Mouse (Mus musculus) kidney, embryonic 15.5 days (tissue): ENCODE measurements at regions not wholly inside any gene's neighbourhood (a gene's known extent, or its start where the extent isn't known, plus 50 kb on each side); places are given as distances from the start of the nearest gene placed in this dataset.
"Not testable (repeated sequence)": the region's sequence is repeated elsewhere in the genome, so short reads cannot be mapped to it uniquely, and the experiment has no call there.

Experiments
- ATAC-seq: fragments of 200-750 bp; cut with Nextera tagmentation; replicated peaks from 2 replicates; pipeline ENCODE4 v1.8.0; 2017; ENCODE audit warnings: moderate TSS enrichment; ENCODE audit not compliant: low FRiP score
- H3K27ac ChIP-seq: fragments of 300-500 bp; sonication (generic); 2 replicates; pipeline ENCODE4 v1.5.1; 2015; ENCODE audit warnings: mild to moderate bottlenecking, inconsistent platforms
- H3K27me3 ChIP-seq: fragments of 300-500 bp; sonication (generic); 2 replicates; pipeline ENCODE4 v1.6.1; 2015; ENCODE audit warnings: inconsistent platforms
- H3K36me3 ChIP-seq: fragments of 300-500 bp; sonication (generic); 2 replicates; pipeline ENCODE4 v1.6.1; 2015; ENCODE audit warnings: inconsistent platforms
- H3K4me1 ChIP-seq: fragments of 300-500 bp; sonication (generic); 2 replicates; pipeline ENCODE4 v1.6.1; 2015; ENCODE audit warnings: inconsistent platforms
- H3K4me2 ChIP-seq: fragments of 300-500 bp; sonication (generic); 2 replicates; pipeline ENCODE4 v1.6.1; 2015; ENCODE audit warnings: moderate library complexity, mild to moderate bottlenecking, inconsistent platforms
- H3K4me3 ChIP-seq: fragments of 300-500 bp; sonication (generic); replicated peaks from 2 replicates; pipeline ENCODE4 v1.5.1; 2015; ENCODE audit warnings: mild to moderate bottlenecking, inconsistent platforms
- H3K9ac ChIP-seq: fragments of 300-500 bp; sonication (generic); 2 replicates; pipeline ENCODE4 v1.6.1; 2015; ENCODE audit warnings: mild to moderate bottlenecking, inconsistent platforms
- H3K9me3 ChIP-seq: fragments of 300-500 bp; sonication (generic); replicated peaks from 2 replicates; pipeline ENCODE4 v1.6.1; 2016; ENCODE audit warnings: inconsistent platforms
- WGBS: fragments of 180-500 bp; shearing (Covaris S2); methylation state at CpG from one replicate; pipeline ENCODE4 v1.1.7; 2015; ENCODE audit warnings: mixed read lengths; 5-methylcytosine and 5-hydroxymethylcytosine counted together

DNA sequence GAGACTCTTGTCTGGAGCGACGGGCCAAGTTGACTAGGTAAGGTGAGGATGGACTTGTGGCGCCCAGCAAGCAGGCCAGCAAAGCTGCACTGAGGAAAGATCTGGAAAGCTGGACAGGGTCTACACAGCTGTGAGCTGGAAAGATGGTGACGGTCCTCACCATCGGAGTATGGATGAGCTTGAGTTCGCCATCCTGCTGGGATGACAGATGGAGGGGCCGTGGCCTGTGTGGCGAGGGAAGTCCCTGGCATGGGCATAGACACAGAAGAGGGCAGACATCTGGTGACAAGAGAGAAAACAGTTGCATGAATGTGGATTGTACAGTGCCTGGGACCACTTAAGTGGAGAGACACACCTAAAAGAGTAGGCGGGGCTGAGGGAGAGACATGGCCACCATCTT, 57.6 kb downstream of the Tmem270 start:
- H3K36me3 ChIP-seq = no peaks in the 10 kb centered on the region
- H3K9me3 ChIP-seq = no peaks in the 10 kb centered on the region
- no peak overlapping the region for H3K27ac ChIP-seq
- no peaks in the 10 kb centered on the region for H3K27me3 ChIP-seq
- no peak overlapping the region for H3K4me2 ChIP-seq
- H3K4me1 ChIP-seq = no peaks in the 10 kb centered on the region
- no peak overlapping the region for H3K9ac ChIP-seq
- 94% methylated on average over 9 of the region's 9 CpGs for WGBS
- no peak for ATAC-seq
- no peak overlapping the region for H3K4me3 ChIP-seq

DNA sequence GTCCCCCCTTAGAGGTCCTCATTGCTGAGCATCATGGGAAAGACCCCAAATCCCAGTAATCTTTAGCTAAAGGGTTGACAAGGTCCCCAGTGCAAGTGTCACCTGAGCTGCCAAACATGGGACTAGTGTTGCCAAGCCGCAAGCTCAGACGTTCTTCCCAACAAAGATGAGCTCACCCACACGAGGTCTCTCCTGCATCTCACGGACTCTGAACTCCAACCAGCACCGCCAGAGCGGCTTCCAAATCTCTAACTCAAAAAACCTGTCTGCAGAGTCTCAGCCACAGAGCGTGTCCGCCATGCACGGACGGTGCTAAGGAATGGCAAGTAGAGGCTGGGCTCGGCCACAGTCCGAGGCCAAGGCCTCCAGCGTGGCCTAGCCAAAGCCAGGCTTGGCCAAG, 58.0 kb downstream of the Tmem270 start:
- H3K4me2 ChIP-seq = no peak overlapping the region
- no peak overlapping the region for H3K4me3 ChIP-seq
- no peaks in the 10 kb centered on the region for H3K4me1 ChIP-seq
- no peak overlapping the region for H3K9ac ChIP-seq
- no peaks in the 10 kb centered on the region for H3K27me3 ChIP-seq
- no peak overlapping the region for H3K27ac ChIP-seq
- no peaks in the 10 kb centered on the region for H3K36me3 ChIP-seq
- ATAC-seq = no peak
- H3K9me3 ChIP-seq = no peaks in the 10 kb centered on the region
- WGBS = 90% methylated on average over 13 of the region's 13 CpGs

DNA sequence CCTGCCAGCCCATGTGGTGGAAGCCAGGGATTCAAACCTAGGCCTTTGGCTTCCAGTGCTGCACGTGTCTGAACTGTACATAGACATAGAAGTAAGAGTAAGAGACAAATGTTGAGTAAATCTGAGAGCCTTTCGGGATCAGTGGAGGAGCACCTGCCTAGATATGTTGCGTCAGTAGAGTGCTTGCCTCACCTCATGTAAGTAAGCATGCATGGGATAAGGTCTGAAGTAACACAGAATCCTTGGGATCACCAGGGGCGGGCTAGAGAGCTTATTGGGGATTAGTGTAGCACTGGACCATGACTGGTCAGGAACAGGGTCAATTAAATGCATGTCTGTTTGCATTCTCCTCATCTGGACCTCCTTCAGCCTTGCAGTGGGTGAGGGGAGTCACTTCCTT, 61.1 kb downstream of the Tmem270 start:
- Histone ChIP-seq H3K9me3 (no peaks in the 10 kb centered on the region), H3K9ac (no peak overlapping the region), H3K4me3 (no peak overlapping the region), H3K4me1 (no peaks in the 10 kb centered on the region), H3K27ac (no peak overlapping the region), H3K4me2 (no peak overlapping the region), H3K36me3 (no peaks in the 10 kb centered on the region), H3K27me3 (no peaks in the 10 kb centered on the region)
- no peak for ATAC-seq
- WGBS = 79% methylated on average over 4 of the region's 4 CpGs

DNA sequence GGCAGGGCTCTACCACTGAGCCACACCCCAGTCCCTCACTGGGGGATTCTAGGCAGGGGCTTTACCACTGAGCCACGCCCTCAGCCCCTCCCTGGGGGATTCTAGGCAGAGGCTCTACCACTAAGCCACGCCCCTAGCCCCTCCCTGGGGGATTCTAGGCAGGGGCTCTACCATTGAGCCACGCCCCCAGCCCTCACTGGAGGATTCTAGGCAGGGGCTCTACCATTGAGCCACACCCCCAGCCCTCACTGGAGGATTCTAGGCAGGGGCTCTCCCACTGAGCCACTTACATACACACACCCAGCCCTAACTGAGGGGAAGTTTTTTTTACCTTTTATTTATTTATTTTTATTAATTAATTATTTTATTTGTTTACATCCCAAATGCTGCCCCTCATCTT, 62.3 kb downstream of the Tmem270 start:
- H3K9ac ChIP-seq, H3K9me3 ChIP-seq, ATAC-seq, H3K4me2 ChIP-seq, H3K36me3 ChIP-seq, H3K4me3 ChIP-seq, H3K4me1 ChIP-seq, H3K27ac ChIP-seq, H3K27me3 ChIP-seq: not testable (repeated sequence)
- 93% methylated on average over 3 of the region's 3 CpGs for WGBS

DNA sequence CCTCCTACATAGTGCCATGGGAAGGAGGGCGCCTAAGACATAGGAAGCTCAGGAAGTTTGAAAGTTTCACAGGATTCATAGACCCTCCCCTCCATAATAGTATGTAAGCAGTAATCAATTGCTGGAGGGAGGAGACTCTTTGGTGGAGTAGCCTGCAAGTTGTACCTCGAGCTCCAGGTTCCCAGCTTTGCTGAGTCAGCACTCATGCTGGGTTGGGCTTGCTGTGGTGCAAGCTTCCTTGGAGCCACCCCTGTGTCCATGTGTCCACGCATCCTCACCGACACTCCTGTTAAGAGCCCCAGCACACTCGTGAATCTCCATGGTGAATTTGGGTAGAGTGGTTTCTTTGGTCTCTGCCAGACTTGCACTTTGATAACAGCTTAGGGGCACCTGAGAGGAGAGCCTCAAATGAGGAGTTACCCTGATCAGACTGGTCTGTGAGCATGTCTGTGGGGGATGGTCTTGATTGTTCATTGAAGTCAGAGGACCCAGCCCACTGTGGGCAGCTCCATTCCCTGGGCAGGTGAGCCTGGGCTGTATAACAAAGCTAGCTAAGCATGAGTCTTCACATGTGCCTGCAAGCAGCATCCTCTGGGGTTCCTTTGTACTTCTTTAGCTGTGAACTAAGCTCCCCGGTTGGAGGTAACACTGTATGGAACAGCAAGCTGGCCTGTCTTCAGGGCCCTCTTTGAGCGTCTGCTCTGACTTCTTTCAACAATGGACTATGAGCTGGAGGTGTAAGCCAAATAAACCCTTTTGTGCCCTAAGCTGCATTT, 65.1 kb downstream of the Tmem270 start:
- Histone ChIP-seq H3K27ac (no peak overlapping the region), H3K4me2 (no peak overlapping the region), H3K36me3 (no peaks in the 10 kb centered on the region), H3K27me3 (no peaks in the 10 kb centered on the region), H3K9me3 (no peaks in the 10 kb centered on the region; the same call in 1 of the 2 replicates), H3K4me3 (no peak overlapping the region), H3K4me1 (no peaks in the 10 kb centered on the region), H3K9ac (no peak overlapping the region)
- WGBS = 91% methylated on average over 7 of the region's 7 CpGs
- ATAC-seq = no peak

DNA sequence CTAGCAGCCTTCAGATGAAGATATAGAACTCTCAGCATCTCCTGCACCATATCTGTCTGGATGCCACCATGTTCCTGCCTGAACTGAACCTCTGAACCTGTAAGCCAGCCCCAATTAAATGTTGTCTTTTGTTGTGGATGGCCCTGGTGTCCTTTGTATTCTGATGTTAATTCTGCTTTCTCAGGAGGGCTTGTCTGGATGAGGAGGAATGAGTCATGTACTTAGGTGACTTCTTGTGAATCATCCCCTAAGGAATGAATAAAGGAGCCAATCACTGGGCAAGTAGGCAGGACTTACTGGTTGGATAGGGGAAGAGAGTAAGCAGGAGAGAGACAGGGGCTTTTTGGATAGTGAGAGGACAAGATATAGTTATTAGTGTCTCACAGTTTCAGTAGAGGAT, 70.0 kb downstream of the Tmem270 start:
- Histone ChIP-seq H3K36me3 (no peaks in the 10 kb centered on the region), H3K4me2 (no peak overlapping the region), H3K9me3 (no peaks in the 10 kb centered on the region; the same call in 1 of the 2 replicates), H3K4me1 (no peaks in the 10 kb centered on the region), H3K9ac (no peak overlapping the region), H3K27ac (no peak overlapping the region), H3K27me3 (no peaks in the 10 kb centered on the region), H3K4me3 (no peak overlapping the region)
- ATAC-seq = no peak

DNA sequence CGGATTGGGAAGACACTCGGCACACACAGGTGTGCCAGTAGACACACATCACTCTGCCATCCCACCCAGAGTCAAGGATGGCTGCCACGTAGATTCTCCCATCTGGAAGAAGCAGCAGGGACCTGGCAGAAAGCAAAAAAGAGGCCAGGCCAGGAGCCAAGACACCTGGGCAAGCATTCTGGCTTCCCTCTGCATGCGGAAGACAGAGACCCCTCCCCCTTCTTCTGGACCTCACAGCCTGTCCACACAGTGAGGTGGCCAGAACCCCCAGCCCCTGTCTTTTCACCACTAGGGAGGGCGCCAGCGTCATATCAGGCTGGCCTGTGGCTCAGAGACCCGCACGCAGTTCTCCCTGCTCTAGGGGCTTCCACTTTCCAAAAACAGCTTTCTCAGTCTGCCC, 73.6 kb downstream of the Tmem270 start:
- no peak overlapping the region for H3K4me2 ChIP-seq
- H3K4me3 ChIP-seq = no peak overlapping the region
- 81% methylated on average over 8 of the region's 8 CpGs for WGBS
- no peak overlapping the region for H3K27ac ChIP-seq
- no peaks in the 10 kb centered on the region for H3K27me3 ChIP-seq
- no peak for ATAC-seq
- H3K9ac ChIP-seq = no peak overlapping the region
- no peaks in the 10 kb centered on the region for H3K4me1 ChIP-seq
- no peaks in the 10 kb centered on the region for H3K36me3 ChIP-seq
- H3K9me3 ChIP-seq = no peaks in the 10 kb centered on the region; the same call in 1 of the 2 replicates

DNA sequence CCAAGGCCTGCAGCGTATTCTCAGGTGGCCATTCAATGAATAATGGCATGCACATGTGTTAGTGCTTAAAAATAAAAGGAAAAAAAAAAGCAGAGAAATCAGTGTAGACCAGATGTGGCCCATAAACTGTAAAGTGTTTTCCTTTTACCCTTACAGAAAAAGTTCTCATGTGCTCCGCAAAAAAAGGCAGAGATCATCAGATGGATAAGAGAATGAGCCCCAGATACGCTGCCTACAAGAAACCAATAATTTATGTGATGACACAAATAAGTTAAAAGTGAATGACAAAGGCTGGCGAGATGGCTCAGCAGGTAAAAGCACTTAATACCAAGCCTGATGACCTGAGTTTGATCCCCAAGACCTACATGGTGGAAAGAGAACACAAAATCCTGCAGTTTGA, 70.5 kb upstream of the Eln start:
- Histone ChIP-seq H3K36me3 (no peaks in the 10 kb centered on the region), H3K9ac (no peak overlapping the region), H3K27ac (no peak overlapping the region), H3K9me3 (no peaks in the 10 kb centered on the region), H3K4me1 (no peaks in the 10 kb centered on the region), H3K27me3 (no peaks in the 10 kb centered on the region), H3K4me3 (no peak overlapping the region), H3K4me2 (no peak overlapping the region)
- WGBS = 83% methylated on average over 4 of the region's 4 CpGs
- no peak for ATAC-seq

DNA sequence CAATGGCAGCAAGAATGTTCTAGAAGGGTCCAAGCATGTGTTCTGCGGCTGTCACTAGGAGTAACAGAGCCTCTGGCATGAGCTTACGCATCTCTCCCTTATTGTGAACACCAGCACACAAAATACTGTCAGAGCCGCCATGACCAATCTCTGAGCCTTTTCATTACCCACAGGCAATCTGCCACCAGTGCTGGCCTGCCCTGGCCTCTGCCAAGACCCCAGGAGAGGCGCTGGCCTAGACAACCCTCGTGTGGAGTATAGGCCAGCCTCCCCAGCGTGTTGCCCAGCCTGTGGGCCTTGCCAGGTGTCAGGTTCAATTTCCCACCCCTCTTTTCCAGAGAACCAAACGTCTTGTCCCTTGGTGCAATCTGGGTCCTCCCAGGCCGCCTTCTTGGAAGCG, 62.0 kb upstream of the Eln start:
- no peak overlapping the region for H3K27ac ChIP-seq
- no peaks in the 10 kb centered on the region for H3K36me3 ChIP-seq
- H3K4me1 ChIP-seq = no peaks in the 10 kb centered on the region
- no peak overlapping the region for H3K4me3 ChIP-seq
- ATAC-seq = no peak
- no peaks in the 10 kb centered on the region for H3K27me3 ChIP-seq
- no peaks in the 10 kb centered on the region for H3K9me3 ChIP-seq
- H3K9ac ChIP-seq = no peak overlapping the region
- H3K4me2 ChIP-seq = no peak overlapping the region
- 75% methylated on average over 9 of the region's 9 CpGs for WGBS

DNA sequence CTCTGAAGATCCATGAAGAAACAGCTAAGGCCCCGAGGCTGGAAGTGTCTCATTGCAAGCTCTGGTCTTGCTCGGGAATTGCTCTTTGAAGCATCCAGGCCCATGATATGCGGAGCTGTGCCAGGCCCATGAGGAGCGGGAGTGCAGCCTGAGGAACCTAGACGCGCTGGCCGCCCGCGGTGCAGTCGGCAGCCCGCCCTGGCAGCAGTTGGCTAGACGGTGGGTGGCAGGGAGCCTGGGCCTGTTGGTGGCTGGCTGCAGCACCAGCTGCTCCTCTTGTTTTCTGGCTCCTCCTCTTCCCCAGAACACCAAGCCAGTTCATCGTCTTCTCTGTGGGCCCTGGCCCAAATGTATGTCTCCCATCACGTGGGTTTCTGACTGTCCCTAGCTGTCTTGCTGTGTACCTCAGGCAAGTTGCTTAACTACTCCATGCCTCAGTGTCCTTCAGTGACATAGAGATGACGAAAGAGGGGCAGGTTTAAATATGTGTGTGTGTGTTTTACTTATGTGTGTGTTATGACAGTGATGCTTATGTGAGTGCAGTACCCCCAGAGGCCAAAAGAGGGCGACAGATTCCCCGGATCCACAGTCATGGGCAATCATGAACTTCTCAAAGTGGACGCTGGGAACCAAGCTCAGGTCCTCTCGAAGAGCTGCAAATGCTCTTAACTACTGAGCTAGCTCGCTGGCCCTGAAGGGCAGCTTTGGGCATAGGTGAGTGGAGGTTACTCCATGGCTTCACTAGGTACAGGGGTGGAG, 57.3 kb upstream of the Eln start:
- Histone ChIP-seq H3K9me3 (no peaks in the 10 kb centered on the region), H3K36me3 (no peaks in the 10 kb centered on the region), H3K9ac (no peak overlapping the region), H3K4me2 (no peak overlapping the region), H3K4me1 (no peaks in the 10 kb centered on the region), H3K27me3 (no peaks in the 10 kb centered on the region), H3K27ac (no peak overlapping the region), H3K4me3 (no peak overlapping the region)
- WGBS = 91% methylated on average over 20 of the region's 20 CpGs
- no peak for ATAC-seq

DNA sequence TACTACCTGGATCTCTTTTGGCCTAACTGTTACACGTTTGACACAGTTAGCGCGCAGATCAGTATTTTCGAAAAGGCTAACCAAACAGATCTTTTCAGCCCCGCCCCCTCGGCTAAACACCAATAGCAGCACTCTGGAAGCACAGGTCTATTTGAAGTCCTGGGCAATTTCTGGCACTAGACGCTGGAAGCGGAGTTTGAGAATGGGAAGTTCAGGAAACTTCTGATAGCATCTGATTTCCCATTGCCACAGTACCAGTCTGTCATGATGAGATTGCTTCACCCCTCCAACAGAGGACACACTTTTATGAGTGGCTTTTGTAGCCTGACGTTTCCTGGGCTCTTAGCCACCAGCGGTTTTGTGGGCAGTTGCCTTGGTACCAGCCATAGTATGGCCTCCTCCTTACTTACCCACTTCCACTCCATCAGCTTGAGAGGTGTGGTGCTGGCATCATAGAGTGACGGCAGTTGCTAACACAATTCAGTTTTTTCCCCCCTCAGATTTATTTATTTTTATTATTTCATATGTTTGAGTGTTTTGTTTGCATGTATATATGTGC, 55.1 kb upstream of the Eln start:
- no peak overlapping the region for H3K4me3 ChIP-seq
- H3K36me3 ChIP-seq = no peaks in the 10 kb centered on the region

DNA sequence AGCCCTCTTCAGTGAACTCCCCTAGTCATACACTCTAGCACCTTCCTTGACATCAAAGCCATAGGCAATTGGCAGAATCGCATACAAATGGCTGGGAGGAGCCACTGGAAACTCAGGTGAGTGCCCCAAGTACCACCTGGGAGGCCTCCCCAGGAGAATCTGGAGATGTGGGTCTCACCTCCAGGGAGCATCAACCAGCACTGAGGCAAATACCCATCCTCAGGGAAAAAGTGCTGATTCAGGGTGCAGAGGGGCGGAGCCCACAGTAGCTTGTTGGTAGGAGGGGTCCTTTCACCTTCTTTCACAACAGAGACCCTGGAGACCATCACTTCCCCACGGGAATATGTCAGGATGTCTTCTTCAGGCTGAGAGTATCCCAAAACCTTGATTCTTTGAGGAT, 53.4 kb upstream of the Eln start:
- H3K27ac ChIP-seq = no peak overlapping the region
- 84% methylated on average over 3 of the region's 3 CpGs for WGBS
- H3K4me3 ChIP-seq = no peak overlapping the region
- peaks cover 9% of the 10 kb centered on the region for H3K4me1 ChIP-seq
- H3K27me3 ChIP-seq = no peaks in the 10 kb centered on the region
- no peaks in the 10 kb centered on the region for H3K9me3 ChIP-seq
- no peak overlapping the region for H3K4me2 ChIP-seq
- no peak overlapping the region for H3K9ac ChIP-seq
- H3K36me3 ChIP-seq = no peaks in the 10 kb centered on the region
- no peak for ATAC-seq

More for the DNA sequence above, 55.1 kb upstream of the Eln start:
- WGBS = 78% methylated on average over 11 of the region's 11 CpGs
- Histone ChIP-seq H3K27me3 (no peaks in the 10 kb centered on the region), H3K4me2 (no peak overlapping the region), H3K9me3 (no peaks in the 10 kb centered on the region), H3K4me1 (peaks cover 9% of the 10 kb centered on the region), H3K9ac (no peak overlapping the region), H3K27ac (no peak overlapping the region)
- no peak for ATAC-seq
